ENCODE assay signal across 16 mouse cellular contexts in genomic region chr1:183219021-183219420, GRCm38 (mm10).
"Had no signal": no experiment of that assay in that cellular context is flagged by ENCODE, and none has a peak within 500 bp of the region (broad histone marks: within the 10 kb centered on the region; RNA-seq: fewer than 3 reads in every experiment).

No protein-coding gene starts in this region.

- H3K9me3 ChIP-seq: limb, embryonic 13.5 days; liver, embryonic 15.5 days; midbrain, embryonic 13.5 days; neural tube, embryonic 12.5 days had no signal

- H3K36me3 ChIP-seq: liver, embryonic 15.5 days; midbrain, embryonic 13.5 days; neural tube, embryonic 12.5 days had no signal

- H3K4me3 ChIP-seq: layer of hippocampus, adult 2 months; limb, embryonic 13.5 days; liver, embryonic 15.5 days; midbrain, embryonic 13.5 days; neural tube, embryonic 12.5 days had no signal

- H3K27me3 ChIP-seq: limb, embryonic 13.5 days; liver, embryonic 15.5 days; midbrain, embryonic 13.5 days; neural tube, embryonic 12.5 days had no signal

- H3K27ac ChIP-seq: kidney, postnatal 0 days; layer of hippocampus, adult 2 months; limb, embryonic 13.5 days; liver, embryonic 15.5 days; midbrain, embryonic 13.5 days; neural tube, embryonic 12.5 days had no signal

- DNase-seq: kidney, postnatal 36 days; left cerebral cortex, postnatal 4 days; lung, adult 2 months; lung, postnatal 36 days; retina, postnatal 1 day; right cerebral cortex, postnatal 4 days; spleen, adult 18-20 months; thymus, adult 18-20 months; thymus, postnatal 36 days had no signal

- H3K9ac ChIP-seq: limb, embryonic 13.5 days; liver, embryonic 15.5 days; midbrain, embryonic 13.5 days; neural tube, embryonic 12.5 days had no signal

- H3K4me2 ChIP-seq: liver, embryonic 15.5 days; midbrain, embryonic 13.5 days had no signal

- ATAC-seq: lung, postnatal 0 days; midbrain, embryonic 13.5 days had no signal
